Mouse (Mus musculus): ENCODE results near the gene Fbxl3.

The Fbxl3 gene

GRCm38 (mm10) chr14:103037016-103037415 lies 62.4 kb downstream of the Fbxl3 start:
- DNase-seq: no peak

DNA sequence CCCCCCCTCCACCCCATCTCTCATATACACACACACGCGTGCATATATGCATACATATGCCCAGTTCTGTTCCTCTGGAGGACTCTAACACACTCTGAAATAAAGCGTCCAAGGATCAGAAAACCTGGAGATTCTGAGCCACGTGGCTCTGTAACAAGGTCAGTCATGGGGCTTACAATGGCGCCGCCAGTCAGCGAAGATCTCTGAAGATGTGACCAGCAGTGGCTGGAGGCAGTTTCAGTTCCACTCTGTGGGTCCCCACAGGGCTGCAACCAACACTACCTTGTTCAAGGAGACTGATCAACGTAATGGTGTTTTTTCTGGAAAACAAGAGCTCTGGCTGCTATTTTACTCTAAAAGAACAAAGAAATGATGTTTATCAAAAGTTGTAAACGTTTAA lies 65.3 kb downstream of the Fbxl3 start:
- DNase-seq: no peak

- peak; percentile 31 for DNase-seq
These were observed 66.0 kb downstream of the Fbxl3 start for GRCm38 (mm10) chr14:103033271-103033823.
